Mouse (Mus musculus) effector memory CD4-positive, alpha-beta T cell, adult 7 months (primary cell): ENCODE results near the gene Med13l. TPM values are rescaled to one million over a fixed set of nuclear protein-coding genes. Genes with fewer than 3 reads are reported as not detected.

Experiments
- polyA plus RNA-seq: library from polyadenylated mRNA; unstranded; fragments of 100-300 nt; shearing (Covaris generic); gene quantifications from one replicate; pipeline ENCODE4 v1.2.1, GENCODE M21; 2017

Gene Med13l
- 15.5 TPM for polyA plus RNA-seq

GRCm38 (mm10) chr5:118560385-118561085 lies at the start of gene Med13l:
TSS of gene Med13l (plus strand) at chr5:118560679.

